Mouse (Mus musculus): Measurements from ENCODE around the gene Cd93.

Gene Cd93

DNA sequence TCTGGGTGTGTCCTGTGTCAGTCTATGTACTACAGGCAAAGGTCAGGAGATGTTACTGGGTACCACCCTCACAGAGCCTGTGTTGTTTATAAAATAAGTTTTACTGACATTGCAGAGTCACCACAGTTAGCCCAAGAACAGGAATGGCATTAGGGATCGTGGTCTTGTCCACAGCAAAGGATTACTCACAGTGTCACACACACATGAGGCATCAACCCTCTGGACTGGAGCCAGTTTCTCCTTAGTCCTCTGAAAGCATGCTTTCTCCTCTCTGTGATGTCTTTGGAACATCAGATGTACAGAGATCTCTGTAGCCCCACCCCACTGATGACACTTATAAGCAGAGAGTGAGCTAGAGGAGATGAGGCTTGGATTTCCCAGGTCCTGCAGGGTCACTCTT is 41.1 kb downstream of the Cd93 start:
- DNase-seq (ENCODE audit: low spot score), result no peak

DNA sequence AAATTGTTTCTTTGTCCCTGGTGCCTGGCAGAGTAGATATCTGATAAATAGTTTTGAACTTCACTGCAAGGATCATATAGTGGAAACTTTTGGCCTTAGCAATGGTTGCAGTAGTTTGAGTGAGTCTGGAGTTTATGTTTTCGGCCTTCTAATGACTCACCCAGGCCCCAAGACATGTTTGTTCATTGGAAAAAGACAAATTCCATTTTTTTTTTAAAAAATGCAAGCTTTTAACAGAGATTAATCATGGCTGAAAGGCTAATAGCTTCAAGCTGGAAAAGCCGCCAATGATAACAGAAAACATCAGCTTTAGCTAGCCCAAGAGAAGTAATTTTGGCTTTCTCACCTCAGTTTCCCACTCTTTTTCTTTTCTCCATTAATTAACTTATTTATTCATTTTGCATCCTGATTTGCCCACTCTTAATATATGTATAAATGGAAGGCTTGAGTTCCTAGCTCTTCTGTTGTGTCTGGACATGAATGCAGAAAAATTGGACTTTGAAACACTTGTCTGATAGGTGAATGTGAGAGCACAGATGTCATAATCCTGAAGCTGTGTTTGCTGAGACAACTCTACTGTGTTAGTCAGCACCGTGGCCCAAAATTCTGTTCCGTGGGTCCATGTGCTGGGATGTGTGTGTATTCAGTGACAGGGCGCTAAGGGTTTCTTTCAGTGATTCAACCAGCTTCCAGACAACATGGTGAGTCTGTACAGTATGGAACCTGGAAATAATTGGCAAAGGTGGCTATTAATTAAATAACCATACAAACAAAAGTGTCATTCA is 44.3 kb downstream of the Cd93 start:
- DNase-seq (ENCODE audit: low spot score), result no peak

DNA sequence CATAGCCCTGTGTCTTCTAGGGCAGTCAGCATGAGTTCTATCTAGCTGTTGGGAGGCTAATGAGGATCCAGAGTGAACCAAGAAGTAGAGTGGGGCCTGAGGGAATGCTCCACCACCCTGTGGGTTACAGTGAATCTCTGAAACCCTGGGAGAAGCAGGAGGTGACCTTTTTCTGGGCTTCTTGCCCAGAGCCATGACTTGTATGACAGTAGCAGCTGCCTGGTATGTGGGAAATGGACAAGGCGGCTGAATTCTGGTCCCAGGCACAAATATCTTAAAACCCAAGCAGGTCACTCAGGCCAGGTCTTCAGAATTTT is 45.6 kb downstream of the Cd93 start:
- DNase-seq (ENCODE audit: low spot score), result no peak

DNA sequence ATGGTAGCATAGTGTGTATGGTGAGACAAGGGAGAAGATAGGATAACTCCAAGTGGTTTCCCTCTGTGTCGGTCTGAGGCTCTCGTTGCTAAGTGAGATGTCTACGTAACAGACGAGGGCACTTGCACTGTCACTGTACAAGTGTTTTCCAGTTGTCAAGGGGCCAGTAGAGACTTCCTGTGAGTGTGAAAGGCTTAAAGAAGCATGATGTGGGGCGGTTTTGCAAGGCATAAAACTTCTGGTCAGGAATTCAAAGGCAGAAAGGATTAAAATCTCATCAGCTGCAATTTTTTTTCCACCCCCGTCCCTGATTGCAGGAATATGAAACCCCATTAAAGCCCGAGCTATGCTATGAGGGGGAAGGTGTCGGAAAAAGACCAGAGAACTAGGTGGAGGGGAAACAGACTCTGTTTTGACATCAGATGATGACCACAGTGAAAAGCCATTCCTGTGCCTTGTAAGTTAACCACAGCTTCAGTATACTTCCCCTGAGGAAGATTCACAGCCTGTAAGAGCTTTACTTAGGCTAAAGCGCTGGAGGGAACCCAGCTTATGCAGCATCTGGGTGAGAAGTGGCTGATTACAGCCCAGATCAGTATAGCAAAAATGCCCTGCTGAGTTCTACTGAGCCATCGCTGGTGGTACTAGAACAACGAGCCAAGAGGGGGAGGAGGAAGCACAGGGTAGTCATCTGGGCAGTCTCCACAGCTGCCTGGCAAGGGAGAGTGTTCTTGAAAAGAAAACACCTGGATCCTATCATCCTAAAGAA is 46.2 kb downstream of the Cd93 start:
- DNase-seq (ENCODE audit: low spot score), result no peak

DNA sequence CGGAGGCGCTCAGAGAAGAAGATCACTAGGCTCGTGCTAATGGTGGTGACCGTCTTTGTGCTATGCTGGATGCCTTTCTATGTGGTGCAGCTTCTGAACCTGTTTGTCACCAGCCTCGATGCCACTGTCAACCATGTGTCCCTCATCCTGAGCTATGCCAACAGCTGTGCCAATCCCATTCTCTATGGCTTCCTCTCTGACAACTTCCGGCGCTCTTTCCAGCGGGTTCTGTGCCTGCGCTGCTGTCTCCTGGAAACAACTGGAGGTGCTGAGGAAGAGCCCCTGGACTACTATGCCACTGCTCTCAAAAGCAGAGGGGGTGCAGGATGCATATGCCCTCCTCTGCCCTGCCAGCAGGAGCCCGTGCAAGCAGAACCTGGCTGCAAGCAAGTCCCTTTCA is 47.2 kb downstream of the Cd93 start:
- no peak for DNase-seq (ENCODE audit: low spot score)

DNA sequence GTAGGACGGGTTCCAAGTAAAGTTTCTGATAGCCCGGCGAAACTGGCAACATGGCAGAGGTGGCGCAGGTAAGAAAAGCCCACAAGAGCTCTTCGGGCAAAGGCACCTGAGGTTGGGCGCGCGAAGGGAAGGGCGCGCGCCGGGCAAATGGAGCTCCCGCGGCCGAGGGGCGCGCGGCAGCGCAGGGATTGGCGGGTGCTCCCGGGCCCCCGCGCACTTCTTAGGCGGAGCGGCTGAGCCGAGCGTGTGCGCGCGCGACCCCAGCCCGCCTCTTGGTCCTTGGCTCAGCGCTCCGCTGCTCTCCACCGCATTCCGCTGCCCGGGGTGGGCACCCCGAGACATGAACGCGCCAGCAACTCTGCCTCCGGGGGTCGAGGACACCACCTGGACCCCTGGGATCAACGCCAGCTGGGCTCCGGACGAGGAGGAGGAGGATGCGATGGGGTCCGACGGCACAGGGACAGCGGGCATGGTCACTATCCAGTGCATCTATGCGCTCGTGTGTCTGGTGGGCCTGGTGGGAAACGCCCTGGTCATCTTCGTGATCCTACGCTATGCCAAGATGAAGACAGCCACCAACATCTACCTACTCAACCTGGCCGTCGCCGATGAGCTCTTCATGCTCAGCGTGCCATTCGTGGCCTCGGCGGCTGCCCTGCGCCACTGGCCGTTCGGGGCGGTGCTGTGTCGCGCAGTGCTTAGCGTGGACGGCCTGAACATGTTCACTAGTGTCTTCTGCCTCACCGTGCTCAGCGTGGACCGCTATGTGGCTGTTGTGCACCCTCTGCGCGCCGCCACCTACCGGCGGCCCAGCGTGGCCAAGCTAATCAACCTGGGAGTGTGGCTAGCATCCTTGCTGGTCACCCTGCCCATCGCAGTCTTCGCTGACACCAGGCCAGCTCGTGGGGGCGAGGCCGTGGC is 48.0 kb downstream of the Cd93 start, which contains the start of gene Sstr4:
TSS of gene Sstr4 (plus strand) at position 214 of the 921 bp plus-strand sequence.
- DNase-seq (ENCODE audit: low spot score), result no peak

- no peak for DNase-seq (ENCODE audit: low spot score)
These were observed 49.5 kb downstream of the Cd93 start for GRCm38 (mm10) chr2:148393846-148394245.

DNA sequence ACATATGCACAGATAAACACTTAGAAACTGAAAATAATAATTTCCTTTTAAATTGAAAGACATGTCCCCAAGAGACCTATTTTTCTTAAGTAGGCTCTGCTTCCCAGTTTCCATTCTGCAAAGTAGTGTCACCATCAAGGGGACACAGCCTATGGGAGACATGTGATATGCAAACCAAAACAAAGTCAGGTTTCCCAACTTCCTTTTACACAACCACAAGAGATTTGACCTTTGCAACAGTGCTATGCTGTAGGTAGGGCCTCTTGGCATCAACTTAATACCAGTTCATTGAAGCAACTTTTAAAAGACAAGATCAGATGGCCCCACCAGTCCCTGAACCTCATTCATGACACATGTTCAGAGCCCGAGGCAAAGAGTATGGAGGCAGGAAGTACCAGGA is 50.2 kb downstream of the Cd93 start:
- DNase-seq (ENCODE audit: low spot score), result no peak

GRCm38 (mm10) chr2:148387652-148388581 is 55.4 kb downstream of the Cd93 start:
- no peak for DNase-seq (ENCODE audit: low spot score)

DNA sequence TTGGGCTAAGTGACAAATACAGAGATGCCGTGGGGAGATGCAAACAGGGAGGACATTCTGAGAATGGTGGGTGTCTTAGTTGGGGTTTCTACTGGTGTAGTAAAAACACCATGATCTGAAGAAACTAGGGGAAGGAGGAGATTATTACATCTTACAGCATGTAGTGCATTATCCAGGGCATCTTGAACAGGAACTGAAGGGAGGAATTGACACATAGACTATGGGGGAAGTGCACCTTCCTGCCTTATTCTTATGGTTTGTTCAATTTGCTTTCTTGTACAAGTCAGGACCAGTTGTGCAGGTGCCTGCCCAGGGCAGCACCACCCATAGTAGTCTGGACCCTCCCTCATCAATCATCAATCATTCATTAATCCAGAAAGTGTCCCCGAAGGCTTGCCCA is 56.4 kb downstream of the Cd93 start:
- DNase-seq (ENCODE audit: low spot score), result no peak

All from urinary bladder, postnatal 10 days (tissue).